Mouse (Mus musculus) heart, postnatal 0 days (tissue): ENCODE data around the gene Wdr48.

ENCODE experiments used
- CTCF ChIP-seq: IDR thresholded peaks from 2 replicates; pipeline ENCODE4 v1.5.1; 2016; ENCODE audit warnings: antibody characterized with exemption, control low read depth, low read depth
- EP300 ChIP-seq: IDR thresholded peaks from 2 replicates; pipeline ENCODE4 v1.6.1; 2016; ENCODE audit warnings: antibody characterized with exemption, low read depth

- TF ChIP-seq CTCF = no peak
- TF ChIP-seq EP300 = no peak
Observed at GRCm38 (mm10) chr9:119948804-119949203, 54.1 kb downstream of the Wdr48 start.
